ENCODE assay signal across 10 mouse cellular contexts in the genomic region with DNA sequence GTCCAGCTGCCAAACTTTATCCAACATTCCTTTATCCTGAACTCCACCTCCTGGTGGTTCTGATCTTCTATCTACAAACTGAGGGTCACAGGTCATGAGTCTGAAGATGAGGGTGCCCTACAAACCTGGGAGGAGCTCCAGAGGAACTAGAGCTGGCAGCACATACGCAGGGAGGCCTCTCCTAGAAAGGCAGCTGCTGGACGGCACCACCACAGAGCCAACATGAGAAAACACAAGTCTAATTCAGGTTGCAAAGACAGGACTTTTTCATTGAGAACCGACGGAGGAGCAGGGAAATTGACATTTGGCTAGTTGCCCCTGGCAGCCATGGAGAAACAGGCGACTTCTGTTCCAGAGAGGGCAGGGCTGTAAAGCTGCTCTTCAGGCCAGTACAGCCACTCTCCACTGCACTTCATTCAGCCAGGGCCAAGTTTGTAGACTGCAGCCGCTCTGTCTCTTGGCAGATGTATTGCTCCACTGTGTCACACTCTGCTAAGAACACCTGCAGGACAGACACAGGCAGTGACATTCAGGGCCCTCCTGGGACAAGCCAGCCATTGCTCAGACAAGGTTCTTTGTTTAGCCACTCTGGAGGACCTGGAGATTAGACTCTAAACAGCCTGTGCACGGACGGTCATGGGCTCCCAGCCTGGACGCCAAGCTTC. TPM values are rescaled to one million over a fixed set of nuclear protein-coding genes. Genes with fewer than 3 reads are reported as not detected.
DNase-seq lines count a peak whose midpoint lies in the region; ATAC-seq lines count a peak whose summit lies in the region.
"Had no signal": no experiment of that assay in that cellular context is flagged by ENCODE, and none has a peak within 500 bp of the region (broad histone marks: within the 10 kb centered on the region; RNA-seq: fewer than 3 reads in every experiment).

No protein-coding gene starts in this region.

- H3K4me1 ChIP-seq in heart, embryonic 11.5 days (ENCODE audit: control insufficient read depth, insufficient read depth, low read length): no peaks in the 10 kb centered on the region
- no peaks in the 10 kb centered on the region for H3K4me1 ChIP-seq in neural tube, embryonic 13.5 days (replicated peaks)

- peaks cover 9% of the 10 kb centered on the region; the same call in 1 of the 2 replicates for H3K9me3 ChIP-seq in heart, embryonic 11.5 days (replicated peaks; ENCODE audit: control insufficient read depth, low read length)
- H3K9me3 ChIP-seq in neural tube, embryonic 13.5 days: peaks cover 7% of the 10 kb centered on the region; the same call in 1 of the 2 replicates
- H3K9me3 ChIP-seq: liver, embryonic 15.5 days had no signal

- ATAC-seq in heart, embryonic 11.5 days (replicated peaks; ENCODE audit: insufficient number of reproducible peaks, low FRiP score, low TSS enrichment): no peak
- ATAC-seq in neural tube, embryonic 13.5 days (ENCODE audit: low read depth): peak; percentile 87
- no peak for ATAC-seq in inflammation-experienced regulatory T-cells, adult 6 months

- no peak overlapping the region for H3K27ac ChIP-seq in heart, embryonic 11.5 days (ENCODE audit: low read depth, low read length)
- peak overlapping the region; percentile 28; the same call in 1 of the 2 replicates for H3K27ac ChIP-seq in neural tube, embryonic 13.5 days (replicated peaks)
- H3K27ac ChIP-seq: liver, embryonic 15.5 days had no signal

- H3K4me2 ChIP-seq in heart, embryonic 11.5 days: no peak overlapping the region
- H3K4me2 ChIP-seq in neural tube, embryonic 13.5 days: no peak overlapping the region
- H3K4me2 ChIP-seq: liver, embryonic 15.5 days had no signal

- peaks cover 54% of the 10 kb centered on the region for H3K36me3 ChIP-seq in heart, embryonic 11.5 days (ENCODE audit: control insufficient read depth, insufficient read depth, low read length)
- peaks cover 88% of the 10 kb centered on the region for H3K36me3 ChIP-seq in neural tube, embryonic 13.5 days

- no peaks in the 10 kb centered on the region for H3K27me3 ChIP-seq in heart, embryonic 11.5 days (ENCODE audit: control insufficient read depth, insufficient read depth, low read length)
- H3K27me3 ChIP-seq in neural tube, embryonic 13.5 days: no peaks in the 10 kb centered on the region
- H3K27me3 ChIP-seq: liver, embryonic 15.5 days had no signal

- DNase-seq in heart, adult 18-20 months: peak; percentile 75 to 85
- DNase-seq in adrenal gland, postnatal 36 days: peak; percentile 31 to 56
- DNase-seq in frontal cortex, postnatal 14 days (ENCODE audit: low spot score in 2 of 2): peak; percentile 46 to 70
- peak; percentile 17 to 37 for DNase-seq in layer of hippocampus, postnatal 25 days (ENCODE audit: extremely low spot score in 1 of 2, low spot score in 1 of 2)
- DNase-seq in c-Kit-positive CD71-positive TER-119-positive erythroid progenitor cells, embryonic 14.5 days (ENCODE audit: low spot score): no peak

- no peak overlapping the region for H3K9ac ChIP-seq in heart, embryonic 11.5 days (ENCODE audit: low read depth, low read length)
- no peak overlapping the region for H3K9ac ChIP-seq in neural tube, embryonic 13.5 days
- H3K9ac ChIP-seq: liver, embryonic 15.5 days had no signal

- WGBS in heart, embryonic 11.5 days (ENCODE audit: insufficient replicate concordance): 87% methylated on average over 9 of the region's 9 CpGs
- WGBS in neural tube, embryonic 13.5 days: 69% methylated on average over 9 of the region's 9 CpGs

- no peak overlapping the region for H3K4me3 ChIP-seq in heart, embryonic 11.5 days (ENCODE audit: low read depth, low read length)
- no peak overlapping the region for H3K4me3 ChIP-seq in neural tube, embryonic 13.5 days
- H3K4me3 ChIP-seq: liver, embryonic 15.5 days had no signal

RNA-seq across cellular contexts. Expression of a gene that starts 11.8 kb away (rescaled TPM):
- 100 to 1,000 TPM; 273 to 283 TPM for total RNA-seq in heart, adult 18-20 months (2021)
- 199 and 217 TPM in 2 replicates for polyA plus RNA-seq in heart, embryonic 11.5 days (2014; fragmentation: Nextera tagmentation; extraction: Ambion mirVana)
- 100 to 1,000 TPM; 287 to 331 TPM for total RNA-seq in adrenal gland, postnatal 36 days (2021)
- 100 to 1,000 TPM; 144 to 165 TPM for total RNA-seq in layer of hippocampus, postnatal 25 days (2021)
- 233 and 247 TPM in 2 replicates for polyA plus RNA-seq in neural tube, embryonic 13.5 days (2015; fragmentation: Nextera tagmentation; extraction: Ambion mirVana)
- polyA plus RNA-seq in inflammation-experienced regulatory T-cells, adult 6 months (2017; shearing (Covaris generic)): 10 to 100 TPM; 10.0 to 16.1 (median 14.4) TPM

RNA-seq across cellular contexts. Expression of a gene that starts 11.9 kb away (rescaled TPM):
- total RNA-seq in heart, adult 18-20 months (2021): 10 to 100 TPM; 37.4 to 38.6 TPM
- polyA plus RNA-seq in heart, embryonic 11.5 days (2014; fragmentation: Nextera tagmentation; extraction: Ambion mirVana): 78.2 and 90.4 TPM in 2 replicates
- 100 to 1,000 TPM; 101 to 105 TPM for total RNA-seq in adrenal gland, postnatal 36 days (2021)
- 10 to 100 TPM; 79.7 to 92.7 TPM for total RNA-seq in layer of hippocampus, postnatal 25 days (2021)
- 184 and 197 TPM in 2 replicates for polyA plus RNA-seq in neural tube, embryonic 13.5 days (2015; fragmentation: Nextera tagmentation; extraction: Ambion mirVana)
- polyA plus RNA-seq in inflammation-experienced regulatory T-cells, adult 6 months (2017; shearing (Covaris generic)): 100 to 1,000 TPM; 103 to 141 (median 119) TPM

RNA-seq across cellular contexts. Expression of a gene that starts 16.5 kb away (rescaled TPM):
- not detected for total RNA-seq in heart, adult 18-20 months (2021)
- 5.9 and 7.9 TPM in 2 replicates for polyA plus RNA-seq in heart, embryonic 11.5 days (2014; fragmentation: Nextera tagmentation; extraction: Ambion mirVana)
- 10 to 100 TPM in 1 of 2 experiments, not detected in 1; 12.8 TPM for total RNA-seq in adrenal gland, postnatal 36 days (2021)
- total RNA-seq in layer of hippocampus, postnatal 25 days (2021): not detected
- polyA plus RNA-seq in neural tube, embryonic 13.5 days (2015; fragmentation: Nextera tagmentation; extraction: Ambion mirVana): not detected in 2 replicates
- polyA plus RNA-seq in inflammation-experienced regulatory T-cells, adult 6 months (2017; shearing (Covaris generic)): not detected
- polyA plus RNA-seq: embryonic facial prominence, embryonic 11.5 days had no signal

RNA-seq across cellular contexts. Expression of a gene that starts 34.4 kb away (rescaled TPM):
- total RNA-seq in heart, adult 18-20 months (2021): 10 to 100 TPM; 21.2 to 21.8 TPM
- 67.7 and 68.3 TPM in 2 replicates for polyA plus RNA-seq in heart, embryonic 11.5 days (2014; fragmentation: Nextera tagmentation; extraction: Ambion mirVana)
- 10 to 100 TPM; 75.5 to 97.1 TPM for total RNA-seq in adrenal gland, postnatal 36 days (2021)
- total RNA-seq in layer of hippocampus, postnatal 25 days (2021): 10 to 100 TPM; 64.7 to 71.8 TPM
- polyA plus RNA-seq in neural tube, embryonic 13.5 days (2015; fragmentation: Nextera tagmentation; extraction: Ambion mirVana): 93.2 and 103 TPM in 2 replicates
- 100 to 1,000 TPM in 2 of 3 experiments, 10 to 100 TPM in 1; 76.3 to 164 (median 120) TPM for polyA plus RNA-seq in inflammation-experienced regulatory T-cells, adult 6 months (2017; shearing (Covaris generic))
